Mouse (Mus musculus) embryonic facial prominence, embryonic 10.5 days (tissue): ENCODE measurements around the gene Msx2. TPM values are rescaled to one million over a fixed set of nuclear protein-coding genes. Genes with fewer than 3 reads are reported as not detected.

Source experiments
- DNase-seq: peaks from one replicate; pipeline ENCODE4 v3.0.0-alpha.2; 2017; ENCODE audit warnings: low spot score
- H3K27ac ChIP-seq: fragments of 300-500 bp; sonication (generic); replicated peaks from 2 replicates; pipeline ENCODE4 v1.5.1; 2016; ENCODE audit warnings: mild to moderate bottlenecking
- H3K27me3 ChIP-seq: fragments of 300-500 bp; sonication (generic); replicated peaks from 2 replicates; pipeline ENCODE4 v1.6.1; 2016; ENCODE audit warnings: low read depth, mild to moderate bottlenecking; ENCODE audit not compliant: poor library complexity, severe bottlenecking
- H3K36me3 ChIP-seq: fragments of 300-500 bp; sonication (generic); replicated peaks from 2 replicates; pipeline ENCODE4 v1.6.1; 2016; ENCODE audit warnings: mild to moderate bottlenecking, moderate library complexity
- H3K4me1 ChIP-seq: fragments of 300-500 bp; sonication (generic); 2 replicates; pipeline ENCODE4 v1.6.1; 2016
- H3K4me3 ChIP-seq: fragments of 300-500 bp; sonication (generic); 2 replicates; pipeline ENCODE4 v1.5.1; 2016; ENCODE audit warnings: mild to moderate bottlenecking, moderate library complexity
- H3K9me3 ChIP-seq: fragments of 300-500 bp; sonication (generic); 2 replicates; pipeline ENCODE4 v1.6.1; 2016; ENCODE audit warnings: mild to moderate bottlenecking
- WGBS: fragments of 180-500 bp; shearing (Covaris S2); methylation state at CpG from one replicate; pipeline ENCODE4 v1.1.7; 2016; 5-methylcytosine and 5-hydroxymethylcytosine counted together
- polyA plus RNA-seq: library from polyadenylated mRNA; unstranded; fragments of >200 nt; fragmentation: Nextera tagmentation; extraction: Ambion mirVana; gene quantifications from 2 replicates; pipeline ENCODE4 v1.2.1, GENCODE M21; 2016

Gene Msx2
- polyA plus RNA-seq, result 41.4 and 57.6 TPM in 2 replicates

DNA sequence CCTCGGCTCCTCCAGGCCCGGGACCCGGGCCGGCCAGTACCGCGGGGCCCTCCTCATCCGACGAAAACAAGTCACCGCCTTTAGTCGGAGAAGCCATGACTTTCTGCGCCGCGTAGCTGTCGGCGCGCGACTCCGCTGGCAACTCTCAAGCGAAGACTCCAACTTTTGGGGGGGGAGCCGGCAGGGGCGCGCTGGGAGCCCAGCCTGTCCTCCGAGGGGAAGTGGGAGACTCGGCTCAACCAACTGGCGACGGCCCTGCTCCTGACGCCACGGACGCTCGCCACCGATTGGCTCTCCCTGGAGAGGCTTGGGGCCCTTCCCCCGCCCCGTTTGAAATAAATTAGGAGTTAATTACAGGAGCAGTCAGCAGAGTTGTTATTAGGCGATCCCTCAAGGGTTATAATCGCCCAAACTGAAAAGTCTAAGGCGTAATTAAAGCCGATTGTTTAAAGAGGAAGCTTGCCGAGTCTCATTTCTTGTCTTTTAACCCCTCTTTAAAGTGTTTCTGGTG lies at the start of gene Msx2:
Msx2 (minus strand) TSS at position 461 of the 511 bp plus-strand sequence.
- DNase-seq, result peak; percentile 94
- WGBS, result under 1% methylated on average over 38 of the region's 38 CpGs
- Histone ChIP-seq H3K27me3 (peaks cover 100% of the 10 kb centered on the region), H3K36me3 (0 out of 2 replicates have a peak, but pooled peaks cover 3% of the 10 kb centered on the region), H3K9me3 (no peaks in the 10 kb centered on the region), H3K27ac (peak within 1 kb of the TSS; percentile 82), H3K4me1 (peaks cover 80% of the 10 kb centered on the region), H3K4me3 (peak within 1 kb of the TSS; percentile 78)

DNA sequence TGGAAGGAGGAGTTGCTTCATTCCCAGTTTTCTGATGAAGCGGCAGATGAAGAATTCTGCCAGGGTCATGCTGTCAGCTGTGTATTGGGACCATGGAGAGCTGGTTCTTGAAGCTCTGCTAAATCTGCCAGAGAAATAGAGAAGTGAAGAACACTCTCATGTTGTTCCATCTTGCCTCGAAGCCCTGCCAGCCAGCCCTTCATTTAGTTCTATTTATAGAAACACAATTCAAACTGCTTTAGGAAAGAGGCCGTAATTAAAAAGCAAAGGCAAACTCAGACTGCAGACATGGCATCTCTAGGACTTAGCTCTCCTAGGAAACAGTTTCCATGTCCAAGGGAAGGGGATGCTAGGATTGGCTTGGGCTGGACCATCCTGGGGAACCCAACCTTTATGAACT lies 48.6 kb upstream of the Msx2 start:
- peaks cover 37% of the 10 kb centered on the region for H3K4me1 ChIP-seq
- H3K9me3 ChIP-seq, result 0 out of 2 replicates have a peak, but pooled peaks cover under 1% of the 10 kb centered on the region
- no peak for DNase-seq
- no peak overlapping the region for H3K27ac ChIP-seq
- no peaks in the 10 kb centered on the region for H3K36me3 ChIP-seq
- H3K4me3 ChIP-seq, result no peak overlapping the region
- peaks cover 13% of the 10 kb centered on the region; the same call in 1 of the 2 replicates for H3K27me3 ChIP-seq
- 73% methylated on average over 3 of the region's 3 CpGs for whole genome bisulfite sequencing

DNA sequence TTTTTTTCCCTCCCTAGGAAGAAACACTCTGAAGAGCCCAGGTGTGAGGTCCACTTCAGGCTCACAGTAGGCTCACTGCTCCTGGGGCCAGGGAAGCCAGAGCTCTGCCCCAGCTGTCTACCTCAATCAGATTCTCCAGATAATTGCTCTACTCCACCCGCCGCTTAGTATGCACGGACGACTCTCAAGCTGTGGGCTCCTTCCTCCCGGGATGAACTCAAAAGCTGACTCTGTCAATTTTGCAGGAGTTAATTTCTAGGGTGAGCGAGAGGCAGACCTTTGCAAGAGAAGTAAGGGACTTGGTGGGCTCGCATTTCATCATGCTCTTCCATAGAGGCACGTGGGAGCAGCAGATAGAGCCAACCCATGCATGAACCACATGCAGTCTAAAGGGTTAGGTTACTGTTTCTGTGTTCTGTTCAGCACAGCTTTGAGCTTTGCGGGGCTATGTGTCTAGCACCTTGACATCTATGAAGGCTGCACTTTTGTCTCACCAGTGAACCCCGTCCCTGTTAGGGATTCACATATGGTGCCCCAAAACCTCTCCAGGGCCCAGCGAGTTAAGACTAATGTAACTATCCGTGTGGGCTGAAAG lies 47.6 kb upstream of the Msx2 start:
- Histone ChIP-seq H3K4me3 (no peak overlapping the region), H3K36me3 (no peaks in the 10 kb centered on the region), H3K9me3 (peaks cover 6% of the 10 kb centered on the region; the same call in 1 of the 2 replicates), H3K4me1 (peaks cover 37% of the 10 kb centered on the region), H3K27me3 (peaks cover 13% of the 10 kb centered on the region; the same call in 1 of the 2 replicates), H3K27ac (no peak overlapping the region; the same call in 1 of the 2 replicates)
- WGBS, result 39% methylated on average over 12 of the region's 12 CpGs
- DNase-seq, result peak; percentile 52

DNA sequence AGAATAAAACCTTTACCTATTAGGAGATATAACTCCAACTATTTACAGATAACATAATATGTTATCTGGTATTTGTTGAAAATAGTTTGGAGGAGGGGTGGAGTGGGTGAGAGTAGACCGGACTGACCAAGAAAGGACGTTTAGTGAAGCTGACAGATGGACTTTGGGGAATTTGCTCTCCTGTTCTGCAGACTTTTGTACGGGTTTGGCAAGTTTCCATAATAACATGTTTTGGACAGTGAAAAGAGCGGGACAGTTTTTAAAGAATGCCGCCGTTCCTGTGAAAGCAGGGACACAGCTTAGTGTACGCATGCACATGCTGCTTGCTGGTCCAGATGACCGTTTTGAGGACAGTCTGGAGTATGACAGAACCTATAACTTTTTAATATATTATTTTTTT lies 46.9 kb upstream of the Msx2 start:
- no peak overlapping the region for H3K27ac ChIP-seq
- H3K36me3 ChIP-seq, result no peaks in the 10 kb centered on the region
- no peak overlapping the region for H3K4me3 ChIP-seq
- peaks cover 13% of the 10 kb centered on the region; the same call in 1 of the 2 replicates for H3K27me3 ChIP-seq
- 65% methylated on average over 8 of the region's 8 CpGs for WGBS
- no peak for DNase-seq
- H3K4me1 ChIP-seq, result peaks cover 32% of the 10 kb centered on the region
- peaks cover 6% of the 10 kb centered on the region; the same call in 1 of the 2 replicates for H3K9me3 ChIP-seq

DNA sequence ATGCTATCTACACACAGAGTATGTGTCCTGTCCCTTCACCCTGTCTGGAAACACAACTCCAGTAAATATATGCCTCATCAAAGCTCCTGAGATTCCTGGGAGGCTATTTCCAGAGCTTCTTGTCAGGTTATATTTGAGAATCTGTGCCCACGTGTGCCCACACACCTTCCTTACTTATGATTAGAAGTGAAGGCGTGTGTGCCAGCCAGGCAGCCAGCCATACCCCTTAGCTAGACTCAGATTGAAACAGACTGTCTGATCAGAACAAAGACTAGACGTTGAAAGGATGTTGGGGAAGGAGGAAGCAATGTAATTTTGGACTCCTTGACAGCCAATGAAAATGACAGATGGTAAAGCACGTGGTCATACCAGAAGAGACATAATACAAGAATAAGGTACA lies 45.4 kb upstream of the Msx2 start:
- Histone ChIP-seq H3K9me3 (peaks cover 8% of the 10 kb centered on the region; the same call in 1 of the 2 replicates), H3K4me3 (no peak overlapping the region), H3K27ac (no peak overlapping the region), H3K36me3 (no peaks in the 10 kb centered on the region), H3K4me1 (peaks cover 29% of the 10 kb centered on the region), H3K27me3 (peaks cover 7% of the 10 kb centered on the region; the same call in 1 of the 2 replicates)
- 74% methylated on average over 4 of the region's 4 CpGs for WGBS
- no peak for DNase-seq

DNA sequence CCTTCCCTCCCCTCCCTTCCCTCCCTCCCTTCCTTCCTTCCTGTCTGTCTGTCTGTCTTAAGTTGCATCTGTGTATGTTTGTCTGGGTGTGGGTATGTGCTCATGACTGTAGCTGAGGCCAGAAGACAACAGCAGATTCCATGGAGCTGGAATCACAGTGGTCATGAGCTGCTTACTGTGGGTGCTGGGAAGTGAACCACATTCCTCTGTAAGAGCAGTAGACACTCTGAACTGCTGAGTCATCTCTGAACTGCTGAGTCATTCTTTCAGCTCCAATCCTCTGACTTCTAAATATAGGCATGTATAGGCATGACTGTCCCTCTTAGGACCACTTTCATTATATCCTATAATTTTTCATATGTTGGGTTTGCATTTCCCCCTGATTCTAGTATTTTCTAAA lies 41.7 kb upstream of the Msx2 start:
- Histone ChIP-seq H3K36me3 (no peaks in the 10 kb centered on the region), H3K4me1 (peaks cover 7% of the 10 kb centered on the region), H3K9me3 (peaks cover 13% of the 10 kb centered on the region), H3K27me3 (no peaks in the 10 kb centered on the region), H3K27ac (no peak overlapping the region), H3K4me3 (no peak overlapping the region)
- DNase-seq, result no peak

DNA sequence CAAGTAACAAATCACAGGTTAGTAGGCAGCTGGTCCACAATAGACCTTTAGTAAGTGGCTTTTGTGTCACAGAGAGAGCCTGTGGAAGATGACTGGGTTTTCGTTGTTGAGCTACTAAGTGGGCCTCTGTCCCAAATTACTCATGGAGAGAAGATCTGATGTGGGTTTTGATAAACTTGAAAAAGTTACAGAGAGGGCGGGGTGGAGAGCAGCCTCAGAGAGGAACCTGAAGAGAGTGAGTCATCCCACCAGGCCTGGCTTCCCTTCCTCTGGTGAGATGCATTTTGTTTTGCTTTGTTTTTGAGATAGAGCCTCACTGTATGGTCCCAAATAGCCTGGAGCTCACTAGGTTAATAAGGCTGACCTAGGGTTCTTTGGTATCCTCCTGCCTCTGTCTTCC lies 38.5 kb upstream of the Msx2 start:
- WGBS, result 73% methylated on average over 2 of the region's 2 CpGs
- Histone ChIP-seq H3K4me1 (no peaks in the 10 kb centered on the region), H3K27ac (no peak overlapping the region), H3K9me3 (peaks cover 12% of the 10 kb centered on the region), H3K36me3 (no peaks in the 10 kb centered on the region), H3K4me3 (no peak overlapping the region), H3K27me3 (peaks cover 10% of the 10 kb centered on the region)
- no peak for DNase-seq

DNA sequence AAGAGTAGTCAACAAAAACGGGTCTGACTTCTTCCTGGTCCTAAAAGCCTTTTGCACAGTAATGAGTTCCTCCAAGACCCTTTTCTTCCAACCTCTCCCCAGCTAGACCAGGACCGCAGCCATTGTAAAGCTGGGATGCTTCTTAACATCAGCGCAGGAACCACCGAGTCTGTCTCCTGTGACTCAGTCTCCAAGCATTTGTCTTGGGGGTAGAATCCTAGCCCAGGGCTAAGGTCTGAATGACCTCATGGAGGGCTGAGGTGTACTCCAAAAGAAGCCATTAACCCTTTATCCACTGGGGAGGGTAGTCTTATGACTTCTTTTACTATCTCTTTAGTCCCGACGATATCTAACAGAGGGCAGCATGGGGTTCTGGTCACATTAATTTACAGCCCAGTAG lies 29.5 kb upstream of the Msx2 start:
- DNase-seq, result no peak
- H3K36me3 ChIP-seq, result no peaks in the 10 kb centered on the region
- no peaks in the 10 kb centered on the region for H3K9me3 ChIP-seq
- H3K4me3 ChIP-seq, result no peak overlapping the region
- peaks cover 17% of the 10 kb centered on the region for H3K4me1 ChIP-seq
- WGBS, result 32% methylated on average over 6 of the region's 6 CpGs
- no peak overlapping the region for H3K27ac ChIP-seq
- H3K27me3 ChIP-seq, result peaks cover 51% of the 10 kb centered on the region

DNA sequence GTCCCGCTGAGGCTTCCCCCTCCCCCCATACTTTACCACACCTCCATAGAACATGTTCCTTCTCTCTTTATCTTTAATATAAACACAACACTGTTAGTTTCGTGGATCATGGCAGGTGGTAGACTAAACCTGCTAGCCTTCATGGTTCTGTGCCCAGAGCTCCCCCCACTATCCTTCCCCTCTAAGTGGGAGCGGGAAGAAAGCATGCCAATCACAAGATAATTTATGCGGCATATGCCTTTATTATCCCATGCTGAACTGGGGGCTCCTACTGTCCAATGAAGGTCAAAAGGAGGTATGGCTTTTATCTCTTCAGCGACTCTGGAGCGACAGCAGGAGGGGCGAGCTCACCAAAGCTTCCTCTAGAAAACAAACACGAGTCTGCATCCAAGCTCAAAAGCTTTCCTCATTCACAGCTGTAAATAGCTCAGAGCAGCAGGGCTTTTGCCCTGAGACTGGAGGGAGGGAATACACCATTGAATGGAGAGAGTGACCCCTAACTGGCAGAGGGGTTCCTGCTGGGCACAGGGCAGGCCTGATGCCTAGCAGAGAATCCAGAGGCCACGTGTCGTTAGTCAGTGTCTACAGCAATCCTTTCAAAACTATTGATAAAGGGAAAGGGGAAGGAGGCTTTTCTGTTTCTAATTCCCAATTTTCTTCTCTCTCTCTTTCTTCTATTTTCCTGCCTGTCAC lies 28.8 kb upstream of the Msx2 start:
- no peak overlapping the region for H3K4me3 ChIP-seq
- H3K9me3 ChIP-seq, result no peaks in the 10 kb centered on the region
- H3K27ac ChIP-seq, result no peak overlapping the region
- no peaks in the 10 kb centered on the region for H3K36me3 ChIP-seq
- 22% methylated on average over 10 of the region's 10 CpGs for WGBS
- H3K4me1 ChIP-seq, result peaks cover 17% of the 10 kb centered on the region
- DNase-seq, result no peak
- H3K27me3 ChIP-seq, result peaks cover 44% of the 10 kb centered on the region

DNA sequence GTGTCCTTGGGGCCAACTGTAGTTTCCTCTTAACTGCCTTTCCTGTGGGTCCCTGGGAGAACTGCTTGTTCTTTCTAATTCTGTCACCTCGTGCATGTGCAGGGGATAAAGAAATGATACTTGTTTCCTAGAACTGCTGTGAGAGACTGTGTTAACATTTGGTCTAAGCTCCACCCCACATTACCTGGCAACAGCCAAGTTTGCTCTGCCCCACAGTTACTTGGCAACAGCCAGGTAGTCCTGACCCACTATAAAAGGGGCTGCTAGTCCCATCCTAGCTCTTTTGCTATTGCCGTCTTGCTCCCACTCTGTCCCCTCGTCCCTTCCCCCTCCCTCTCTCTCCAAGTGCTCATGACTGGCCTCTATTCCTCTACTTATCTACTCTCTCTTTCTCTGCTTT lies 28.2 kb upstream of the Msx2 start:
- H3K4me3 ChIP-seq, result no peak overlapping the region
- WGBS, result 50% methylated on average over 3 of the region's 3 CpGs
- peaks cover 17% of the 10 kb centered on the region for H3K4me1 ChIP-seq
- peaks cover 39% of the 10 kb centered on the region for H3K27me3 ChIP-seq
- no peaks in the 10 kb centered on the region for H3K9me3 ChIP-seq
- no peak for DNase-seq
- H3K27ac ChIP-seq, result no peak overlapping the region
- no peaks in the 10 kb centered on the region for H3K36me3 ChIP-seq

DNA sequence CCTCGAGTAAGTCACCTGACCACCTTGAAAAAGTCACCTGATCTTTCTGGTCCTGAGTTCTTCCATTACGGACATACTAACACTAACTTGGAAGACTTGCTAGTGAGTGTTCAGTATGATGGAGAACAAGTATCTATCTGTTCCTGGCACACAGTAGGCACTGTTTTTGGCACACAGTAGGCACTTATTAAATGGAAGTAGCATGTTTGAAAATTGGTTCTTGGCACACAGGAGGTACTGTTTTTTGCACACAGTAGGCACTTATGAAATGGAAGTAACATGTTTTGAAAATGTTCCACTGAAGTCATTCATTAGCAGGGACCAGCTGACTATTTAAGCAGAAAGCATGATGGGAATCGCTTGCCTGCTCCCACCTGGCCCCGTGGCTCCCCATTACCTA lies 13.6 kb upstream of the Msx2 start:
- no peak for DNase-seq
- Histone ChIP-seq H3K36me3 (no peaks in the 10 kb centered on the region), H3K4me3 (no peak overlapping the region), H3K27ac (no peak overlapping the region), H3K4me1 (0 out of 2 replicates have a peak, but pooled peaks cover 6% of the 10 kb centered on the region), H3K9me3 (no peaks in the 10 kb centered on the region), H3K27me3 (0 out of 2 replicates have a peak, but pooled peaks cover 4% of the 10 kb centered on the region)
- WGBS, result 77% methylated on average over 4 of the region's 4 CpGs

DNA sequence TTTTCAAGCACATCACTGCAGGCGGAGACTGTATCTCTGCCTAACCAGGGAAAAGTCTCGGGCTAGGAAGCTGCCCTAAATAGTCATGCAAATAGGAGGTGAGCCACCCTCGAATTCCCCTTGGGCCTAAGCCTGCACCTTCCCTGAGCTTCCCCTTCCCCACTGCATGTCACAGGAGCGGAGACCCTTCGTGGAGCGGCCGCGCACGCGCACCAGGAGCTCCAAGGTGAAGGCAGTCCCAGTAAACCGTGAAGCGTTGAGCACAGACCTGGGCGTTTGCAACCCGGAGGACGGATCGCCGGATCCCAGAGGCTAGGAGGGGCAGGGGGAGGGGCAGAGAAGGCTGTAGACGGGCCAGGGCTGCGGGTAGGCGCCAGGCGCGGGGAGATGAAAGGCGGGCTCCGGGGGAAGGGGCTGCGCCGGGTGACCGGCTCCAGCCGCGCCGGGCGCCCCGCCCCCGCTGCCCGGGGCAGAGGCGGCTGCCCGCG lies 2.9 kb upstream of the Msx2 start:
- peak; percentile 93 for DNase-seq
- peaks cover 87% of the 10 kb centered on the region for H3K27me3 ChIP-seq
- 0 out of 2 replicates have a peak, but pooled peaks cover 3% of the 10 kb centered on the region for H3K9me3 ChIP-seq
- peak overlapping the region; percentile 62 for H3K4me3 ChIP-seq
- no peaks in the 10 kb centered on the region for H3K36me3 ChIP-seq
- under 1% methylated on average over 37 of the region's 37 CpGs for WGBS
- peaks cover 54% of the 10 kb centered on the region for H3K4me1 ChIP-seq
- H3K27ac ChIP-seq, result peak overlapping the region; percentile 80
